Mouse (Mus musculus): Measurements from ENCODE around the gene Rnaseh2b. TPM values are rescaled to one million over a fixed set of nuclear protein-coding genes. Genes with fewer than 3 reads are reported as not detected.
A peak's percentile ranks its signal among the peaks of the same experiment; 100 is the strongest.

Rnaseh2b gene
- total RNA-seq (2022), result 10 to 100 TPM in 3 of 4 experiments, 1 to 10 TPM in 1; 9.8 to 13.4 (median 11.0) TPM

DNA sequence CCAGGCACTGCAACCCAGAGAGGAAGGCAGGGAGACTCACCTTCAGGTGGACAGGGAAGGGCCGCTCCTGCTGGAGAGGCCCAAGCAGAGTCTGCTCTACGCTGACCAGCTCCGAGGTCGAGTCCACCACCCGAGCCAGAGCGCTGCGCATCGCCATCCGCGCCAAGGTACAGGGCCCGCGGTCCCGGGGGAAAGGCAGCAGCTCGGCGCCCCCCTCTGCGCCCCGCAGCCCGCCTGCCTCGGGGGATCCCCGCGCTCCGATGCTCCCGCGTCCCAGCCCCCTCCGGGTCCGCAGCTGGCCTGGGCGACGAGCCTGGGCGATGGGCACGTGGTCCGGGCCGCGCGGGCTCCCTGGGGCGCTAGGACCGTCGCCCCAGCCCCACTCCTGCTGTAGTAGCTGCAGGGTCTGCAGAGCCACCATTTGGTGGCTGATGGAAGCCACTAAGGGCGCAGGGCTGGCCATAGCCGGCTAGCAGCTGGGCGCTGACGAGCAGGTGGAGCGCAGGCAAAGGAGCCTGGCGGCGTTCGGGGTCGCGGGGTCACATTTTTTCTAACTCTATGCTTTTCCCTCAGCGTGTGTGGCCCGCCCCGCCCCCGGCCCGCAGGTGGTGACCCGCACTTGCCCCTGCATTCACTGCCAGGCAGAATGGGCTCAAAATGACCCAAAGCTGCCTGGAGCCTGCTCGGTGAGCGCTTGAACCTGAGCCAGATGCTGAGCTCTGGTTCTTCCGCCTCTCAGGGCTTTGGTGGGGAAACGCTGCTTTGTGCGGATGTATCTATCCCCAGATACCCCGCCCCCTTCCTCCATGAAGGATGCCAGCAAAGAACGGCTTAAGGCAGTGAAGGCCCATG lies at the start of gene Rnaseh2b, which contains the start of gene Dleu7:
Gene Rnaseh2b (plus strand): TSS at position 102 of the 852 bp plus-strand sequence.
Gene Dleu7 (minus strand): TSS at position 560 of the 852 bp plus-strand sequence.
- no peak for DNase-seq (ENCODE audit: low spot score)

- DNase-seq (ENCODE audit: low spot score), result no peak
Observed at GRCm38 (mm10) chr14:62243530-62243929, 48.9 kb upstream of the Rnaseh2b start.

GRCm38 (mm10) chr14:62245557-62245956 lies 46.8 kb upstream of the Rnaseh2b start:
- no peak for DNase-seq (ENCODE audit: low spot score)

DNA sequence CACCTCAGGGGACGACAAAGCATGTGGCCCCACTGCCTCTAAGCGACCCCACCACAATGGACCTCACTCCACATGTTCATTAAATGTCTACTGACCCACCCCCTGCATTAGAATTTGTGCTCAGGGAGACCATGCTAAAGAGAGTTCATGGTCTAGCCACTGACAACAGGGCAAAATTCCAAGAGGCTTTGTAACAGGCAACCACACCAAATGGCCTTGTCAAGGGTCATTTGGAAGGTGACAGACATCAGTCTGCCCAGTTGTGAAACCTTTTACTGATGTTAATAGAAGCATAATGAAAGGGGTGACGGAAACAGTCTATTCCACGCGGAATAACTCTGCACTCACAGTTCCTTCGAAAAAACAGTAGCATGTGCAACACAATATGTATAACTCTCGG lies 44.0 kb upstream of the Rnaseh2b start:
- no peak for DNase-seq (ENCODE audit: low spot score)

GRCm38 (mm10) chr14:62248796-62249195 lies 43.6 kb upstream of the Rnaseh2b start:
- DNase-seq (ENCODE audit: low spot score), result no peak

DNA sequence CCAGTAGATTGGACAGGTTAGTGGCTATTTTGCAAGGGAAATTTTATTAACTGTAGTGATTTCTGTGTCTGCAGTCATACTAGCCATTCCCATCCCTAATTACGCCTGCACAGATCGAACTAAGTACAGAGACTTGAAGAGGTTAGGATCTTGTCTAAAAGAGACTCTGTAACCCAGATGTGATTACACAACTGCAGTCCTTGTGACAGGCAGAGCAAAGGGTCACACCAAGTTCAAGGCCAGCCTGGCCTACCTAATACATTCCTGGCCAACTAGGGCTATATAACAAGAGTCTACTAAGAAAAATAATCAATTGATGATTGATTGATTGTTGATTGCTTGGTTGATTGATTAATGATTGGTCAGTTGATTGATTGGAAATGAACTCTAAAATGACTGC lies 43.1 kb upstream of the Rnaseh2b start:
- DNase-seq (ENCODE audit: low spot score), result no peak

- no peak for DNase-seq (ENCODE audit: low spot score)
Observed at GRCm38 (mm10) chr14:62250046-62250445, 42.3 kb upstream of the Rnaseh2b start.

GRCm38 (mm10) chr14:62251999-62252398 lies 40.4 kb upstream of the Rnaseh2b start:
- peak; percentile 67 for DNase-seq (ENCODE audit: low spot score)

GRCm38 (mm10) chr14:62254371-62254770 lies 38.0 kb upstream of the Rnaseh2b start:
- DNase-seq (ENCODE audit: low spot score), result no peak

GRCm38 (mm10) chr14:62256066-62256465 lies 36.3 kb upstream of the Rnaseh2b start:
- no peak for DNase-seq (ENCODE audit: low spot score)

- no peak for DNase-seq (ENCODE audit: low spot score)
Observed at GRCm38 (mm10) chr14:62258125-62258524, 34.3 kb upstream of the Rnaseh2b start.

GRCm38 (mm10) chr14:62258978-62259536 lies 33.3 kb upstream of the Rnaseh2b start:
- peak; percentile 19 for DNase-seq (ENCODE audit: low spot score)

- no peak for DNase-seq (ENCODE audit: low spot score)
Observed at GRCm38 (mm10) chr14:62270698-62271396, 21.5 kb upstream of the Rnaseh2b start.

DNA sequence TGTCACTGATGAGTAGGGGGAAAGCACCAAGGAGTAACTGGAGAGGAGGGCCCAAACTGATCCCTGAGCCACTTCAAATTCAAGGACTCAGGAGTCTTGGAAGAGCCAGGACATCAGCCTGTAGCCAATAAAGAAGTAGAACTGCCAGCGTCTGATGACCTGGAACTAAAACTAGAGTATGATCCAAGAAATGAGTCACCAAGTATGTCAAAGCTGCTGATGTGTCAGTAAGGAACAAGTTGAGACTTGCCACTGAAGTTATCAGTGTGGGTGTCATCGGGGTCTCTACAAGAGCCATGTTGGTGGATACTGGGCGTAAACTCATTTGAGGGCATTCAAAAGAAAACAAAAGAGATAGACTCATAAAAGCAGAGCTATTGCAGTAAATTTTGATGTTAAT lies 18.8 kb upstream of the Rnaseh2b start:
- DNase-seq (ENCODE audit: low spot score), result peak; percentile 36

DNA sequence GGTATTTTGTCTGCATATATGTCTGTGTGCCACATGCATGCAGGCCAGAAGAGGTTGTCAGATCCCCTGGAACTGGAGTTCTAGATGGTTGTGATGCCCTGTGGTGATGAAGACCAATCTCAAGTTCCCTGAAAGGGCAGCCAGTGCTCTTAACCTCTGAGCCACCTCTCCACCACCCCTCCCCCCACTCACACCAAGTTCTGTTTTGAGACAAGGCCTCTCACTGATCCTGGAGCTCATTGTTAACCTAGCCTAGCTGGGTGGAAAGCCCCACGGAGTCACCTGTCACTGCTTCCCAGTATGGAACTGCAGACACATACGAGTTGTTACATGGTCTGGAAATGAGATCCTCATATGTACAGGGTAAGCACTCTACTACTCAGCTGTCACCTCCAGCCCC lies 9.4 kb upstream of the Rnaseh2b start:
- no peak for DNase-seq (ENCODE audit: low spot score)

DNA sequence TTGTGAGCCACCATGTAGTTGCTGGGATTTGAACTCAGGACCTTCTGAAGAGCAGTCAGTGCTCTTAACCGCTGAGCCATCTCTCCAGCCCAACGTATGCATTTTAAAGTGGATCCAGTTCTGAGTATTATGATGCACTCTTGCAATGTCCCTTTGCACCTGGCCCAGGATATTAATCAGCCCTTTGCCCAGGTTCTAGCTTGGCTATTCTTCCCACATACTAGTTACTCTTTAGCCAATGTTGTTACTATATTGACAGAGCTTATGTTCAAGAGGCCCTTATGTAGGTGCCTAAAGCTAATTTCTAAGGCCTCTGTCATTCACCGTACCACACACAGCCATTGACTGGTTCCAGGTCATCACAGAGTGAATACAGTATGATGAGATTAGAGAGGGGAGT lies 3.7 kb upstream of the Rnaseh2b start:
- DNase-seq (ENCODE audit: low spot score), result no peak

DNA sequence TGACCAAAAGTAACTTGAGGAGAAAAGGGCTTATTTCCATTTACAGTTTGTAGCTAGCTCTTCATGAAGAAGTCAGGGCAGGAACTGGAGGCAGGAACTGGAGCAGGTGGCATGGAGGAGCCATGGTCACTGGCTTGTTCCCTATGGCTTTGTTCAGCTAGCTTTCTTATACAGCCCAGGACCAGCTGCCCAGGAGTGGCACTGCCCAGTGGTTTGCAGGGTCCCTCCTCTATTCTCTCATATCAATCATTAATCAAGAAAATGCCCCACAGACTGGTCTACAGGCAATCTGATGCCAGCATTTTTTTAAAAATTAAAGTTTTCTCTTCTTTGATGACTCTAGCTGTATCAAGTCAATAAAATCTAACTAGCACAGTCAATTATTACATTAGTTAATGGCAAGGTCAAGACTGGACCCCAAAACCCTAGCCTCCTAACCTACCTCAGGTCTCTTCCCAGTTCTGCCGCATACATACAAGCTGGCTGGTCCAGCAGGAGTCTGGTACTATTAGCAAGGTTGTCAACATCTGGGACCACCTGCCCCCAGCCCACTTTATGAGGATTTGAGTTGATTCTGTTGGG lies 892 bp upstream of the Rnaseh2b start:
- DNase-seq (ENCODE audit: low spot score), result no peak

GRCm38 (mm10) chr14:62292166-62292487 lies 262 bp upstream of the Rnaseh2b start:
- DNase-seq (ENCODE audit: low spot score), result no peak

GRCm38 (mm10) chr14:62298808-62299207 lies 6.4 kb downstream of the Rnaseh2b start:
- DNase-seq (ENCODE audit: low spot score), result no peak

DNA sequence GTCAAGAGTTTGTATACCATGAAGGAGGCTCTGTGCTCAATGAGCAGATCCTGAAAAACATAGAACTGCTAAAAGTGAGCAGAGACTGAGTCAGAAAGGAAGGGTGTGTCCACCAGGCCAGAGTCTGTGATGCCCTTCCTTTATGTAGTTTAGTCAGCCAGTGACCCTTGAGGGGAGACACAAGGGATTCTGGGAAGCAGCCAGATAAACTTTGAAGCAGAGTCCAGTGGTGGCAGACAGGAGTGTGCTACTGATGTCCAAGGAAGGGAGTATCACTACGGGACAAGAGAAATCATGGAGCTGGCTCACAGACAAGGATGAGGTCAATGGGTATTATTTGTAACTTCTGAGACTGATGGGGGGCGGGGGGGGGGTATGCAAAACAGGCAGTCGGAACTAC lies 7.6 kb downstream of the Rnaseh2b start:
- DNase-seq (ENCODE audit: low spot score), result no peak

DNA sequence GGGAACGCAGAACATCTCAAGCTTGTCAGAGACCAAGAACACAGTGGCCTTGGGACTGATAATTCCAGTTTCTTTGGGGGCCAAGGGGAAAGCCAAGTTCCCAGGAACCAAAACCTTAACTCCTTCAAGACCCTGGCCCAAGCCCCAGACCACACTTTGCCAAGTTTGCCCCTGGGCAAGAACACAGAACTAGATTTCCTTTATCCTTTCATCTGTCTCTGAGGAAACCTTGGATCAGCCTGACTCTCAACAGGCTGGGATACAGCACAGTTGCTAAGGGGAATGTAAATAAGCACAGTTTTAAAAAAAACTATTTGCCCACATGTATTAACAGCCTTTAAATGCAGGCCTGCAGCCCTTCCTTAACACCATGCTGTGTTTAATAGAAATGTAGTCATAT lies 15.2 kb downstream of the Rnaseh2b start:
- no peak for DNase-seq (ENCODE audit: low spot score)

- no peak for DNase-seq (ENCODE audit: low spot score)
Observed at GRCm38 (mm10) chr14:62309026-62309425, 16.6 kb downstream of the Rnaseh2b start.
